ENCODE assay signal across 17 mouse cellular contexts in genomic region chr12:112914527-112914926, GRCm38 (mm10). TPM values are rescaled to one million over a fixed set of nuclear protein-coding genes. Genes with fewer than 3 reads are reported as not detected.
DNase-seq lines count a peak whose midpoint lies in the region; ATAC-seq and TF ChIP-seq lines count a peak whose summit lies in the region.
"Had no signal": no experiment of that assay in that cellular context is flagged by ENCODE, and none has a peak within 500 bp of the region (broad histone marks: within the 10 kb centered on the region; RNA-seq: fewer than 3 reads in every experiment).

No protein-coding gene starts in this region.

- H3K9me3 ChIP-seq in forebrain, embryonic 10.5 days, result no peaks in the 10 kb centered on the region
- no peaks in the 10 kb centered on the region for H3K9me3 ChIP-seq in forebrain, embryonic 12.5 days
- H3K9me3 ChIP-seq in lung, embryonic 14.5 days (ENCODE audit: low read depth, low read length), result no peaks in the 10 kb centered on the region
- H3K9me3 ChIP-seq: heart, embryonic 13.5 days; liver, embryonic 13.5 days; neural tube, embryonic 12.5 days had no signal

- no peak overlapping the region for H3K9ac ChIP-seq in forebrain, embryonic 12.5 days
- no peak overlapping the region for H3K9ac ChIP-seq in lung, embryonic 14.5 days
- H3K9ac ChIP-seq: heart, embryonic 13.5 days; liver, embryonic 13.5 days; neural tube, embryonic 12.5 days had no signal

- no peak for TF ChIP-seq POLR2A in lung, adult 2 months (IDR thresholded peaks at IDR 0.05; ENCODE audit: borderline replicate concordance, extremely low read depth, low read depth, low read length)

- DNase-seq in forebrain, embryonic 10.5 days (ENCODE audit: extremely low spot score, low spot score), result no peak
- peak; percentile 33 for DNase-seq in lung, embryonic 14.5 days
- DNase-seq in lung, adult 2 months, result no peak
- peak; percentile 51 for DNase-seq in heart, postnatal 4 days
- peak; percentile 38 for DNase-seq in thymus, postnatal 0 days (ENCODE audit: low spot score)
- DNase-seq in ovary, postnatal 10 days (ENCODE audit: low spot score), result no peak
- DNase-seq: cerebellum, adult 2 months; liver, embryonic 13.5 days; right cerebral cortex, adult 18-20 months had no signal

- peak overlapping the region; percentile 25; the same call in 1 of the 2 replicates for H3K27ac ChIP-seq in forebrain, embryonic 10.5 days
- H3K27ac ChIP-seq in forebrain, embryonic 12.5 days, result no peak overlapping the region
- H3K27ac ChIP-seq in lung, embryonic 14.5 days (ENCODE audit: low read depth), result no peak overlapping the region
- H3K27ac ChIP-seq: heart, embryonic 13.5 days; layer of hippocampus, adult 2 months; liver, embryonic 13.5 days; neural tube, embryonic 12.5 days had no signal

- TF ChIP-seq CTCF in lung, embryonic 14.5 days (IDR thresholded peaks at IDR 0.05; ENCODE audit: low read depth), result no peak
- TF ChIP-seq CTCF in lung, adult 2 months (IDR thresholded peaks at IDR 0.05; ENCODE audit: insufficient read depth, low read length), result no peak

- 87% methylated on average over 11 of the region's 11 CpGs for WGBS in forebrain, embryonic 10.5 days
- WGBS in forebrain, embryonic 12.5 days, result 77% methylated on average over 11 of the region's 11 CpGs
- WGBS in lung, embryonic 14.5 days, result 66% methylated on average over 11 of the region's 11 CpGs
- WGBS in lung, adult 2 months, result 46% methylated on average over 11 of the region's 11 CpGs

- no peaks in the 10 kb centered on the region for H3K27me3 ChIP-seq in forebrain, embryonic 10.5 days (ENCODE audit: poor library complexity, severe bottlenecking)
- no peaks in the 10 kb centered on the region; the same call in 1 of the 2 replicates for H3K27me3 ChIP-seq in forebrain, embryonic 12.5 days
- no peaks in the 10 kb centered on the region for H3K27me3 ChIP-seq in lung, embryonic 14.5 days (ENCODE audit: insufficient read depth, low read length)
- H3K27me3 ChIP-seq: liver, embryonic 13.5 days; neural tube, embryonic 12.5 days had no signal

- peaks cover 23% of the 10 kb centered on the region for H3K4me1 ChIP-seq in forebrain, embryonic 10.5 days
- H3K4me1 ChIP-seq in forebrain, embryonic 12.5 days, result no peaks in the 10 kb centered on the region
- H3K4me1 ChIP-seq in lung, embryonic 14.5 days (ENCODE audit: insufficient read depth), result no peaks in the 10 kb centered on the region
- H3K4me1 ChIP-seq in lung, adult 2 months (ENCODE audit: control insufficient read depth, insufficient read depth, low read length), result peaks cover 9% of the 10 kb centered on the region; the same call in 1 of the 2 replicates

- no peak overlapping the region for H3K4me2 ChIP-seq in forebrain, embryonic 12.5 days
- no peak overlapping the region for H3K4me2 ChIP-seq in lung, embryonic 14.5 days
- H3K4me2 ChIP-seq: heart, embryonic 13.5 days; liver, embryonic 13.5 days; midbrain, embryonic 11.5 days; neural tube, embryonic 12.5 days had no signal

- H3K4me3 ChIP-seq in forebrain, embryonic 10.5 days, result no peak overlapping the region
- no peak overlapping the region for H3K4me3 ChIP-seq in forebrain, embryonic 12.5 days (replicated peaks)
- H3K4me3 ChIP-seq in lung, embryonic 14.5 days (ENCODE audit: low read depth, low read length), result no peak overlapping the region
- no peak overlapping the region for H3K4me3 ChIP-seq in lung, adult 2 months (replicated peaks; ENCODE audit: extremely low read depth, low read depth, low read length)
- H3K4me3 ChIP-seq: erythroblast, embryonic 14.5 days; heart, embryonic 13.5 days; layer of hippocampus, adult 2 months; liver, embryonic 13.5 days; neural tube, embryonic 12.5 days had no signal

- peaks cover 44% of the 10 kb centered on the region for H3K36me3 ChIP-seq in forebrain, embryonic 10.5 days (replicated peaks)
- peaks cover 7% of the 10 kb centered on the region for H3K36me3 ChIP-seq in forebrain, embryonic 12.5 days (replicated peaks)
- H3K36me3 ChIP-seq in lung, embryonic 14.5 days (ENCODE audit: insufficient read depth), result peaks cover 15% of the 10 kb centered on the region; the same call in 1 of the 2 replicates
- H3K36me3 ChIP-seq: liver, embryonic 13.5 days had no signal

- no peak for ATAC-seq in forebrain, embryonic 12.5 days (ENCODE audit: low FRiP score)
- ATAC-seq in lung, embryonic 14.5 days (ENCODE audit: insufficient read depth), result no peak
- ATAC-seq in inflammation-experienced regulatory T-cells, adult 6 months, result no peak

RNA-seq across cellular contexts. Expression of gene Jag2, which starts 15.0 kb away (rescaled TPM):
- polyA plus RNA-seq in forebrain, embryonic 10.5 days (2016; fragmentation: Nextera tagmentation; extraction: Ambion mirVana), result 2.3 and 3.8 TPM in 2 replicates
- 5.6 and 6.2 TPM in 2 replicates for polyA plus RNA-seq in forebrain, embryonic 12.5 days (2016; fragmentation: Nextera tagmentation; extraction: Ambion mirVana)
- polyA plus RNA-seq in lung, embryonic 14.5 days (2014; fragmentation: Nextera tagmentation; extraction: Ambion mirVana), result 6.3 and 8.0 TPM in 2 replicates
- 54.0 and 62.8 TPM in 2 replicates for polyA plus RNA-seq in lung, adult 2 months (2012; rRNA removed)
- total RNA-seq in heart, postnatal 4 days (2021), result 10 to 100 TPM; 29.1 to 29.2 TPM
- polyA plus RNA-seq in thymus, postnatal 0 days (2015; fragmentation: Nextera tagmentation; extraction: Ambion mirVana), result 8.3 and 10.2 TPM in 2 replicates
- under 1 TPM; 0.39 to 0.59 (median 0.50) TPM for polyA plus RNA-seq in inflammation-experienced regulatory T-cells, adult 6 months (2017; shearing (Covaris generic))
- polyA plus RNA-seq: erythroblast, embryonic 14.5 days had no signal

RNA-seq across cellular contexts. Expression of gene Nudt14, which starts 27.4 kb away (rescaled TPM):
- 61.4 and 70.4 TPM in 2 replicates for polyA plus RNA-seq in forebrain, embryonic 10.5 days (2016; fragmentation: Nextera tagmentation; extraction: Ambion mirVana)
- 51.5 and 54.4 TPM in 2 replicates for polyA plus RNA-seq in forebrain, embryonic 12.5 days (2016; fragmentation: Nextera tagmentation; extraction: Ambion mirVana)
- 107 and 116 TPM in 2 replicates for polyA plus RNA-seq in lung, embryonic 14.5 days (2014; fragmentation: Nextera tagmentation; extraction: Ambion mirVana)
- 43.4 and 47.4 TPM in 2 replicates for polyA plus RNA-seq in lung, adult 2 months (2012; rRNA removed)
- total RNA-seq in heart, postnatal 4 days (2021), result 10 to 100 TPM; 10.3 to 15.7 TPM
- 93.9 and 98.4 TPM in 2 replicates for polyA plus RNA-seq in thymus, postnatal 0 days (2015; fragmentation: Nextera tagmentation; extraction: Ambion mirVana)
- polyA plus RNA-seq in inflammation-experienced regulatory T-cells, adult 6 months (2017; shearing (Covaris generic)), result 10 to 100 TPM; 33.0 to 42.6 (median 40.7) TPM

RNA-seq across cellular contexts. Expression of gene Gpr132, which starts 46.5 kb away (rescaled TPM):
- polyA plus RNA-seq in forebrain, embryonic 10.5 days (2016; fragmentation: Nextera tagmentation; extraction: Ambion mirVana), result 0.06 and 0.07 TPM in 2 replicates
- polyA plus RNA-seq in forebrain, embryonic 12.5 days (2016; fragmentation: Nextera tagmentation; extraction: Ambion mirVana), result not detected in 2 replicates
- polyA plus RNA-seq in lung, embryonic 14.5 days (2014; fragmentation: Nextera tagmentation; extraction: Ambion mirVana), result 0.12 TPM in 1 of 2 replicates, not detected in the other
- 9.2 and 12.9 TPM in 2 replicates for polyA plus RNA-seq in lung, adult 2 months (2012; rRNA removed)
- total RNA-seq in heart, postnatal 4 days (2021), result under 1 TPM; 0.16 to 0.17 TPM
- polyA plus RNA-seq in thymus, postnatal 0 days (2015; fragmentation: Nextera tagmentation; extraction: Ambion mirVana), result 26.6 and 28.5 TPM in 2 replicates
- 10 to 100 TPM; 71.4 to 79.0 (median 77.8) TPM for polyA plus RNA-seq in inflammation-experienced regulatory T-cells, adult 6 months (2017; shearing (Covaris generic))
- total RNA-seq: layer of hippocampus, adult 2 months; left cerebral cortex, postnatal 10 days had no signal
- polyA plus RNA-seq: midbrain, embryonic 11.5 days; neural tube, embryonic 12.5 days had no signal

Comparison
In these comparisons a context has a peak if more than half of its experiments do, and no peak if none do; other contexts are left out.
1. DNase-seq: peak in lung, embryonic 14.5 days (single experiment), heart, postnatal 4 days (single experiment) and thymus, postnatal 0 days (single experiment); none in forebrain, embryonic 10.5 days (single experiment), lung, adult 2 months (single experiment) and ovary, postnatal 10 days (single experiment).